Mouse (Mus musculus) stomach, postnatal 0 days (tissue): ENCODE measurements around the gene Bbx.

Experiments
- CTCF ChIP-seq: IDR thresholded peaks from 2 replicates; pipeline ENCODE4 v1.5.1; 2016; ENCODE audit warnings: antibody characterized with exemption, low read depth, mild to moderate bottlenecking, moderate library complexity
- EP300 ChIP-seq: optimal IDR thresholded peaks from 2 replicates; pipeline ENCODE3; 2016; ENCODE audit warnings: antibody characterized with exemption

- TF ChIP-seq CTCF: peak; percentile 45
- no peak for TF ChIP-seq EP300
Observed at GRCm38 (mm10) chr16:50420130-50420529, 12.1 kb downstream of the Bbx start.
